Mouse (Mus musculus) layer of hippocampus, adult 18-20 months (tissue): ENCODE data around the gene Ccdc85c. TPM values are rescaled to one million over a fixed set of nuclear protein-coding genes. Genes with fewer than 3 reads are reported as not detected.

ENCODE experiments used
- DNase-seq, 2 experiments: peaks; one replicate each; pipeline ENCODE4 v3.0.0; 2022; ENCODE audit warnings: low spot score in 2 of 2
- total RNA-seq, 2 experiments: library from RNA; stranded (reverse); gene quantifications; 2 replicates each; pipeline ENCODE4 v1.2.3; 2021

The Ccdc85c gene
- total RNA-seq, 2 experiments from 2014 or later: 66.1 to 72.5 TPM

DNA sequence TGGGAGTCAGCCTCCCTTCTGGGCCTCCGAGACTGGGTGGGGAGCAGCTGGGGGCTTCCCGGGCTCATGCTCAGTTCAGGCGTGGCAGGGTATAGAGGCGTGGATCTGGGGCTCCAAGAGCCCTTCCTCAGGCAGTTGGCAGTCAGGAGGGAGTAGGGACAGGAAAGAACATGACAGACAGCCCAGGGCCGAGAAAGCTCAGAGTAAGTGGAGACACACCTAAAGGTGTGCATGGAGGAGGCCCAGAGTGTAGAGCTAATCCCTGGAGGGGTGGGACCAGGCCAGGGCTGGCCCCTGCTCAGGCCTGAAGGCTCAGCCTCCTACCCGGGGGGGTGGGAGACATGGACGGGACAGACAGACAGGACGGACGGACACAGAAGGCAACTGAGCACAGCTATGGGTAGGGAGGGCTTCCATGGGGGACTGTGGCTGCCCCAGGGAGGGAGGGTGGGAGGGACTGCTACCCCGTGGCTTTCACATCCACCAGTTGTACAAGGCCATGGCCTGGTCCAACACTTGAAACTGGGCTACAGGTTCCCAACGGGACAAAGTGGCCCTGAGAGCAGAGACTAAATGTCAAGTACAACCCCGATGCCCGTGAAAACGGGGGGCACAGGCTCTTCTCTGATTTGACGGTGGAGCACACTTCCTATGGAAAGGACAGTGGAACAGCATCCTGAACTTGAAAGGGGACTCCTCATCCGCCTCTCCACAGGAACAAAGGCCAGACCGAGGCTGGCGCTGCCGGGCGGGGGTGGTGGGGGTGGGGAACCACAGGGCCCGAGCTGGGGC, 55.2 kb downstream of the Ccdc85c start:
- DNase-seq: no peak

GRCm38 (mm10) chr12:108219163-108219562, 56.1 kb downstream of the Ccdc85c start:
- peak in 1 of 2 experiments; percentile 48 for DNase-seq

DNA sequence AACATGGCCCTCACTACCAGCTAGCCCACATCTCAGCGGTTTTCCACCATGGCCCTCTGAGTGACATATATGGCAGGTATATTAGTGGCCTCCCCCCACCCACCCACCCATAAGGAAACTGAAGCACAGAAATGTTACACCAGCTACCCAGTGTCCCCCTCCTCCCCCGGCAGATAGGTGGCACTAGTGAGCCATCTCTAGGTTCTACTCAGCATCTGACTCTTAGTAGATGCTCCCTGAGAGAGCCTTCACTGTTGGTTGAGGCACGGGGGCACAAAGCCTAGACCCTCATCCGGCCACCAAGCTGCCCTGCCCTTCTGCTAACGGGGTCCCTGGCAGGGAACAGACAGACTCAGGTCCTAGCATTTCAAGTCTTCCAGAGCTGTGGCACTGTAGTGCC, 57.7 kb downstream of the Ccdc85c start:
- peak; percentile 48 to 69 for DNase-seq

- DNase-seq: no peak
These were observed 58.4 kb downstream of the Ccdc85c start for GRCm38 (mm10) chr12:108216611-108217370.

DNA sequence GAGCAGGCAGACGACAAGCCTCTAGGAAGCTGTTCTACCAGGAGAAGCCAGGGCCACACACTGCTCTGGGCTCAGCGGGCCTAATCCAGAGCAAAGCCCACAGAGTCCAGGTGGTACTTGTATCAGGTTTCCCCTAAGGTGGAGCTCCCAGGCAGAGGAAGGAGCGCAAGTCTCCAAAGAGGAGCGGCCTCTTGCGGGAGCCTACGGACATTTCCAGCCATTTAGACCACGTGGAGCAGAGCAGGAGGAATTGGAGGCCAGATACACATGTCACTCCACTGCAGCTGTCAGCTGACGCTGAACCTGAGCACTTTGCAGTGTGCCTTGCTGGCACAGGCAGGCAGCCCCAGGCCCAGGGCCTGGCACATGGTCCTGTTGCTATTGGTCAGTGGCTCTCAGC, 60.1 kb downstream of the Ccdc85c start:
- DNase-seq: no peak

GRCm38 (mm10) chr12:108213090-108214041, 61.9 kb downstream of the Ccdc85c start:
- no peak for DNase-seq

GRCm38 (mm10) chr12:108212476-108212875, 62.7 kb downstream of the Ccdc85c start:
- no peak for DNase-seq

GRCm38 (mm10) chr12:108212071-108212470, 63.2 kb downstream of the Ccdc85c start:
- DNase-seq: no peak

- DNase-seq: no peak
These were observed 64.6 kb downstream of the Ccdc85c start for GRCm38 (mm10) chr12:108210623-108211022.

DNA sequence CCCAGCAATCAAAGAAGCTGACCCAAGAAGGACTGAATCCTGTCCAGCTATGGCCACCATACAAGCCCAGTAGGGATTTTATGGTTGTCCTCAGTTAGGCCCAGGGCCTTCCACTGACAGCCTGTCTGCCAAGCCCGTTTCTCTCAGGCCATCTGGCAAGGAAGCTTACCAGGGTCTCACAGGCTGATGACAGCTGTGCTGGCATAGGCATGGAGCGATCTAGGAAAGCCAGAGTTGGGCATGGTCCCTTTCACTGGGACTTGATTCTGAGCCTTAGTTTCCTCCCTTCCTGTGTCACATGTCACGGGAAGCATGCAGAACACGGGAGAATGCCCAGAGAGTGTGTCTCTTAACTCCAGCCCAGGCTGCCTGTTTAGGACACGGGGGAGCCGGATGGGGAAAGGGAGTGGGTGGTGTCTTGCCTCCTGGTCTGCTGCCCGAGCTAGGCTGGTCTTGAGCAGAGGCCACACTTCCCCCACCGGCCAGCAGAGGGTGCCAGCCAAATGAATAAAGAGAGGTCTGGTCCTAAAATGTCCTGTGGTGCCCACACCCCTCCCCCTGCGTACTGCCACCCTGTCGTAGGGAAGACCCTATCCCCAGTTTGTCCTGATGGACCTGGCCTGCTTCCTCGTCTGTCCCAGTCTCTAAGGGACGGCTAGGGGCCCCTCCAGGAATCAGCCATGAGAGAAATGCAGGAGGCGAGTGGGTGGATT, 66.3 kb downstream of the Ccdc85c start:
- DNase-seq: peak; percentile 51 to 78

DNA sequence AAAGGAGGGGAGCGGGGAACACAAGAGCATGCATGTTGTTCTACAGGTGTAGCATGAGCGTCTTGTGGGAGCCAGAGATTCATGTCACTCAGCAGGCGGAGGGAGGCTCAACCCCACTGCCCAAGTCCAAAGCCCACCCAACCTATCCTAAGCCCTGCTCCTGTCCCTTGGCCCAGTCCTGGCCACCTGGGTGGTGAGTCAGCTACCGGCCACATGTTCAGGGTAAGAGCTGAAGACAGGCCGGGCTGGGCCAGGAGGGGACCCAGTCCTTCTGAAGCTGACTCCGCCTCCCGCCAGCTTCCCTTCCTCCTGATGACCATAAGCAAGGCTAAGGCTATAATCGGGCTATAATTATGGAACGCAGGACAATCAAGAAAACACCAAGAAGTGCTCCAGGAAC, 67.0 kb downstream of the Ccdc85c start:
- no peak for DNase-seq

- DNase-seq: peak in 1 of 2 experiments; percentile 73
These were observed 68.6 kb downstream of the Ccdc85c start for GRCm38 (mm10) chr12:108206641-108207040.

DNA sequence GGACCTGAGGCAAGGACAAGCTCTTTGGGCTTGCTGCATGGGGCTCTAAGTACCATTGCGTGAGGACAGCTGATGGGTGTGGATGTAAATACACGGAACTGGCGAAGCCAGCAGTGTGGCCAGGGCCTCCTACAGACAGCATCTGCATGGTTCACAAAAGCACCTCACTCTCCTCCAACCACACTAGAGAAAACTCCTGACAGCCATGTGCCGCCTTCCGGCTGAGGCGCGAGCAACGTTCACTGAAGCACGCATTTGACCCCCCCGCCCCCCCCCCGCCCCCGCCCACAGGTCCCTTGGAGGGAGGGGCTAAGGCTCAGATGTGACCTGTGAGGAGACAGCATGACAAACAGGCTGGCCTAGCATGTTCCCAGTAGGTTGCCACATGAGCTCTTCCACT, 70.2 kb downstream of the Ccdc85c start:
- DNase-seq: no peak

- DNase-seq: no peak
These were observed 71.3 kb downstream of the Ccdc85c start for GRCm38 (mm10) chr12:108203895-108204294.

DNA sequence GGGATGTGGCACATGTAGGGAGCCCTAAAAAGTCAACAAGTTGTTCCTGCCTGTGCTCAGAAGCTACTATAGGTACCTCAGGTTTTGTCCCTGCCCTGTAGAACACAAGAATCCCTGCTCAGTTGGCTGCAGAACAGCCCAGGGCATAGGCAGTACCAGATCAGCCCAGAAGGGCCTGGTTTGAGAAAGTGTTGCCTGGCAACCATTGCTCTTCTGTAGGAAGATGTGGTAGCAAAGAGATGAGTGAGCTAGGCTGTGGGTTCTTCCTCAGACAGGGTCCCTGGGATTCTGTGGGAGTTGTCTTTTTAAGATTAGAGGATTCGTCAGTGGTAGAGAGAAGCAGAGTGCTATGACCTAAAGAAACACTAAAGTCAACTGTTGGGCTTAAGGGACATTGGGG, 75.1 kb downstream of the Ccdc85c start:
- no peak for DNase-seq

DNA sequence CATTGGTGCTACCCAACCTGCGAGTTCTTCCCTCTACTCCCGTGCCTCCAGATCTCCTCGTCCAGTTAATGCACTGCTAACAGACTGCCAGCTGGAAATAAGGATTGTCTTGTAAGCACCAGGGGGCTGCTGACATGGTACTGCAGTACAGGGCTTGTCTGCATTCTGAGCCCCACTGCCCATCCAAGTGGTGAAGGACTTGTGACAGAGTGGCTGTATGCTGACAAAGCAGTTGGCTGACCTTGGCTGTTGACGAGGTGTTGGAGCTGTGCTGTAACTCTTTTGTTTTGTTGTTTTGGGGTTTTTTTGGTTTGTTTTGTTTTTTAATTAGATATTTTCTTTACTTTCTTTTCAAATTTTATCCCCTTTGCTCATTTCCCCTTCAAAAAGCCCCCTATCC, 76.8 kb downstream of the Ccdc85c start:
- no peak for DNase-seq

DNA sequence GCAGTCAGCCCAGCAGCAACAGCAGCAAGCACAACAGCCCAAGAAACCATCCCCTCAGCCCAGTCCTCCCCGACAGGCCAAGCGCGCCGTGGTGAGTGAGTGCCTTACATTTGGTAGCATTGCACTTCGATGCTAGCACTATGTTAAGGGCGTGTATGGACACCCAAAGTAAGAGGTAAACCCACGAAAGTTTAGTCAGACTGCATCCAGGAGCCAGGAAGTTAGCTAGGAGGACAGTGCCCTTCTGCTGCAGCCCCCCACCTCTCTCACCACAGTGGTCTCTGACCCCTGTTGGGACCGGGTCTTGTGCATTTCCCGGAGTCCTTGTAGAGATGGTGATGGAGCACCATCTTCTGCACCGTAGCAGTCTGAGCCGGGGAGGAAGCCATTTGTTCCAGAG, 79.5 kb downstream of the Ccdc85c start:
- DNase-seq: no peak

GRCm38 (mm10) chr12:108193878-108194277, 81.3 kb downstream of the Ccdc85c start:
- DNase-seq: peak in 1 of 2 experiments; percentile 75

- no peak for DNase-seq
These were observed 87.6 kb downstream of the Ccdc85c start for GRCm38 (mm10) chr12:108187541-108188091.

DNA sequence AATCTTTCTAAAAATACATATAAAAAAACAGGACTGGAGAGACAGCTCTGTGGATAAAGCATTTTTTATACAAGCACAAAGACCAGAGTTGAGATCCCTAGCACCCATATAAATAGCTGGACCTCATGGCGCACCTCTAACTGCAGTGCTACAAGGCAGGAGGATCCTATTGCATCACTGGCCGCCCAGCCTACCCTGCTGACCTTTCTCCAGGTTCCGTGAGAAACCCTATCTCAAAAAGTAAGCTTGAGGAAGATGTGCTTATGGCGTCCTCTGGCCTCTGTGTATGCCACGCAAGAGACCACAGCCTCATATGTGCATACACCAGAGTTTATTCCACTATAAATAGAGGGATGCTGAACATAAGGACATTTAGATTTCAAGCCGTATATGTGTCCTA, 93.5 kb downstream of the Ccdc85c start:
- DNase-seq: no peak
